Mouse (Mus musculus) brain, embryonic 14.5 days (tissue): ENCODE results near the gene Kat6b.

Experiments
- CTCF ChIP-seq: fragments of 200-500 bp; IDR thresholded peaks from 2 replicates; pipeline ENCODE4 v1.5.1; 2012; ENCODE audit warnings: inconsistent platforms, mild to moderate bottlenecking, moderate library complexity, borderline replicate concordance; ENCODE audit not compliant: insufficient read depth, insufficient read length; ENCODE audit errors: extremely low read depth
- POLR2A ChIP-seq: fragments of 200-500 bp; IDR thresholded peaks from 2 replicates; pipeline ENCODE4 v1.6.1; 2012; ENCODE audit warnings: mild to moderate bottlenecking, inconsistent platforms, borderline replicate concordance; ENCODE audit not compliant: poor library complexity, insufficient read depth, insufficient read length, severe bottlenecking; ENCODE audit errors: extremely low read depth

DNA sequence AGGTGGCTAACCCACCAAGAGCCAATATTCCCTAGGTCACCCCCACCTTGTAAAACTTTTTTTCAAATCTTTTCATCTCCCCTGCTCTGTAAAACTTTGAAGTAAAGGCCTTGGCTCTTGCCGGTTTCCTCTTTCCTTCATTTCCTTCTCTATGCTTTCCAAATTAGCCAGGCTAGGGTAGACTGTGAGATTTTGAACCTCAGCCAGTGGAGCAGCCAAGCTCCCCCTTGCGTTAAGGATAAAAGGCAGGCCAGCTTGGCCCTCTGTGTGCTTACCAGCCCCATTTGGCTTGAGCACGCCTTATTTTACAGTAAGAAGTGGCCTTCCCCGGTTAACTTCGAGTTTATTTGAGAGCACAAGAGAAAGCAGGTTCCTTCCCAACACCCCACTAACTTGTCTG is 193.2 kb downstream of the Kat6b start:
- no peak; the same call in 1 of the 2 replicates for TF ChIP-seq CTCF
- TF ChIP-seq POLR2A, result no peak
